18 mouse cellular contexts compared by ENCODE assay signal in the genomic region with DNA sequence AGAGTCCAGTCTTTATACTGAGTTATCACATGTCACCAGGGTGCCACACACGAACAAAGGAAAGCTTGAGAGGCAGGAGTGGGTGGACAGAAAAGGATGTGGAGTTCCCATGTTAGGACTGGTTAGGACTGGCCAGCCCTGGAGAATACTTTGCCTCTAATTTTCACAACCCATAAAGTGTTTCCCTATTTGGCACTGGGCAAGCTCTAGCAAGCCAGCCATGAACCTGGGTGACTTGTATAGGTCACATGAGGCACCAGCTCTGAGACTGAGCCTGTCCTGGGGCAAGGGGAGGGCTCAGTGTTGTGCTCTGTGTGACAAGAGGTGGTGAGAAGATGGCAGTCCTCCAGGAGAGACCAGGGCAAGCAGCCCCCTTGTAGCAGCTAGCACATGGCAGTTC.
DNase-seq lines count a peak whose midpoint lies in the region; ATAC-seq and TF ChIP-seq lines count a peak whose summit lies in the region.
"Had no signal": no experiment of that assay in that cellular context is flagged by ENCODE, and none has a peak within 500 bp of the region (broad histone marks: within the 10 kb centered on the region; RNA-seq: fewer than 3 reads in every experiment).

No protein-coding gene starts in this region.

- no peak overlapping the region for H3K9ac ChIP-seq in heart, embryonic 14.5 days (ENCODE audit: low read length)
- H3K9ac ChIP-seq in kidney, embryonic 14.5 days (ENCODE audit: low read depth, low read length) = no peak overlapping the region
- H3K9ac ChIP-seq in neural tube, embryonic 13.5 days = no peak overlapping the region
- H3K9ac ChIP-seq: forebrain, embryonic 12.5 days; heart, embryonic 15.5 days; limb, embryonic 12.5 days; liver, embryonic 12.5 days; neural tube, embryonic 12.5 days had no signal

- H3K4me1 ChIP-seq in heart, embryonic 14.5 days (ENCODE audit: control insufficient read depth in 2 of 2, insufficient read depth in 2 of 2, low read length in 2 of 2) = peaks cover 5 to 7% of the 10 kb centered on the region in 2 experiments
- peaks cover 9% of the 10 kb centered on the region; the same call in 1 of the 2 replicates for H3K4me1 ChIP-seq in kidney, adult 2 months (ENCODE audit: control insufficient read depth, insufficient read depth, low read length)
- no peaks in the 10 kb centered on the region for H3K4me1 ChIP-seq in kidney, embryonic 14.5 days (ENCODE audit: control insufficient read depth, insufficient read depth, low read length)
- H3K4me1 ChIP-seq in neural tube, embryonic 13.5 days (replicated peaks) = no peaks in the 10 kb centered on the region; the same call in 1 of the 2 replicates

- H3K27ac ChIP-seq in heart, embryonic 14.5 days (replicated peaks in 1 of 2; ENCODE audit: control insufficient read depth in 1 of 2, insufficient read depth in 1 of 2, low read depth in 2 of 2, low read length in 2 of 2) = no peak overlapping the region
- H3K27ac ChIP-seq in kidney, adult 2 months (ENCODE audit: insufficient read depth, low read depth, low read length) = peak overlapping the region; percentile 33; the same call in 1 of the 2 replicates
- H3K27ac ChIP-seq in kidney, embryonic 14.5 days (ENCODE audit: low read depth, low read length) = no peak overlapping the region
- no peak overlapping the region for H3K27ac ChIP-seq in neural tube, embryonic 13.5 days (replicated peaks)
- H3K27ac ChIP-seq: forebrain, embryonic 12.5 days; heart, embryonic 15.5 days; liver, embryonic 12.5 days; neural tube, embryonic 12.5 days had no signal

- DNase-seq in heart, postnatal 14 days = no peak
- peak; percentile 48 for DNase-seq in kidney, adult 2 months
- no peak for DNase-seq in neural tube, embryonic 10.5 days (ENCODE audit: extremely low spot score, low spot score)
- DNase-seq in frontal cortex, adult 2 months (ENCODE audit: extremely low spot score in 1 of 2, low spot score in 1 of 2) = no peak
- DNase-seq: cerebellum, adult 18-20 months; cerebellum, postnatal 36 days; gastrocnemius, postnatal 10 days; heart, adult 11 months; lung, adult 2 months had no signal

- H3K4me3 ChIP-seq in heart, embryonic 14.5 days (ENCODE audit: control insufficient read depth in 1 of 2, insufficient read depth in 1 of 2, low read depth in 1 of 2, low read length in 2 of 2) = no peak overlapping the region
- no peak overlapping the region for H3K4me3 ChIP-seq in kidney, adult 2 months (ENCODE audit: insufficient read depth, low read depth, low read length)
- H3K4me3 ChIP-seq in kidney, embryonic 14.5 days (ENCODE audit: low read length) = no peak overlapping the region
- H3K4me3 ChIP-seq in neural tube, embryonic 13.5 days = no peak overlapping the region
- H3K4me3 ChIP-seq: forebrain, embryonic 12.5 days; heart, embryonic 15.5 days; limb, embryonic 12.5 days; liver, embryonic 12.5 days; megakaryocyte, embryonic 14.5 days; neural tube, embryonic 12.5 days had no signal

- 0 out of 2 replicates have a peak, but pooled peaks have one; percentile 28 for ATAC-seq in heart, embryonic 14.5 days (ENCODE audit: insufficient number of reproducible peaks, insufficient read depth, low FRiP score, low read depth)
- no peak for ATAC-seq in kidney, embryonic 14.5 days (ENCODE audit: low FRiP score, low TSS enrichment)
- peak; percentile 10; the same call in 1 of the 2 replicates for ATAC-seq in neural tube, embryonic 13.5 days (ENCODE audit: low read depth)
- ATAC-seq: liver, embryonic 12.5 days had no signal

- no peaks in the 10 kb centered on the region; the same call in 1 of the 2 replicates for H3K27me3 ChIP-seq in heart, embryonic 14.5 days (ENCODE audit: control insufficient read depth, insufficient read depth, low read length)
- H3K27me3 ChIP-seq in kidney, adult 2 months (replicated peaks; ENCODE audit: control insufficient read depth, insufficient read depth, low read length) = no peaks in the 10 kb centered on the region
- no peaks in the 10 kb centered on the region for H3K27me3 ChIP-seq in kidney, embryonic 14.5 days (ENCODE audit: control insufficient read depth, insufficient read depth, low read length)
- H3K27me3 ChIP-seq in neural tube, embryonic 13.5 days = no peaks in the 10 kb centered on the region
- H3K27me3 ChIP-seq: limb, embryonic 12.5 days; liver, embryonic 12.5 days; neural tube, embryonic 12.5 days had no signal

- intact Hi-C loops in heart, postnatal 14 days (cut with DNase I) = loop anchor here (5.0 kb wide), 2 partner anchors 61 to 421 kb away; no protein-coding TSS in a partner anchor

- H3K36me3 ChIP-seq in heart, embryonic 14.5 days (ENCODE audit: control insufficient read depth, insufficient read depth, low read length) = peaks cover 29% of the 10 kb centered on the region
- H3K36me3 ChIP-seq in kidney, adult 2 months (ENCODE audit: control insufficient read depth, insufficient read depth, low read length) = 0 out of 2 replicates have a peak, but pooled peaks cover 1% of the 10 kb centered on the region
- peaks cover 18% of the 10 kb centered on the region for H3K36me3 ChIP-seq in kidney, embryonic 14.5 days (ENCODE audit: control insufficient read depth, insufficient read depth, low read length)
- peaks cover 26% of the 10 kb centered on the region for H3K36me3 ChIP-seq in neural tube, embryonic 13.5 days

- TF ChIP-seq POLR2A in kidney, adult 2 months (IDR thresholded peaks at IDR 0.05; ENCODE audit: low read depth, low read length) = no peak

- no peak overlapping the region for H3K4me2 ChIP-seq in heart, embryonic 14.5 days (ENCODE audit: low read length)
- H3K4me2 ChIP-seq in kidney, embryonic 14.5 days (replicated peaks; ENCODE audit: low read depth, low read length) = no peak overlapping the region
- H3K4me2 ChIP-seq in neural tube, embryonic 13.5 days = no peak overlapping the region
- H3K4me2 ChIP-seq: forebrain, embryonic 12.5 days; heart, embryonic 15.5 days; limb, embryonic 12.5 days; liver, embryonic 12.5 days; neural tube, embryonic 12.5 days had no signal

- no peak for TF ChIP-seq CTCF in kidney, adult 2 months (conservative IDR thresholded peaks at IDR 0.05; ENCODE audit: insufficient read depth, insufficient read length, low read depth, low read length)

- no peaks in the 10 kb centered on the region for H3K9me3 ChIP-seq in heart, embryonic 14.5 days (ENCODE audit: control insufficient read depth, low read length)
- no peaks in the 10 kb centered on the region for H3K9me3 ChIP-seq in kidney, embryonic 14.5 days (ENCODE audit: control insufficient read depth, low read length)
- no peaks in the 10 kb centered on the region for H3K9me3 ChIP-seq in neural tube, embryonic 13.5 days
- H3K9me3 ChIP-seq: forebrain, embryonic 12.5 days; heart, embryonic 15.5 days; limb, embryonic 12.5 days; liver, embryonic 12.5 days; megakaryocyte, embryonic 14.5 days; neural tube, embryonic 12.5 days had no signal

- 43% methylated on average over 1 of the region's 1 CpGs for WGBS in heart, embryonic 14.5 days
- WGBS in kidney, adult 2 months = 47% methylated on average over 1 of the region's 1 CpGs
- WGBS in kidney, embryonic 14.5 days = 45% methylated on average over 1 of the region's 1 CpGs
- 58% methylated on average over 1 of the region's 1 CpGs for WGBS in neural tube, embryonic 13.5 days
